Mouse (Mus musculus) left cerebral cortex, postnatal 4 days (tissue): ENCODE measurements around the gene Tnr. TPM values are rescaled to one million over a fixed set of nuclear protein-coding genes. Genes with fewer than 3 reads are reported as not detected.

Experiments
- DNase-seq: peaks from one replicate; pipeline ENCODE4 v3.0.0-alpha.2; 2022
- intact Hi-C: fragments of 180-260 bp; cut with DNase I; formaldehyde crosslinking; loops from one replicate; pipeline ENCODE4 v1.15.1; 2025
- total RNA-seq, 2 experiments: library from RNA; stranded (reverse); gene quantifications; 2 replicates each; pipeline ENCODE4 v1.2.3; 2021

The Tnr gene
- total RNA-seq, 2 experiments from 2014 or later: 72.5 to 90.4 TPM

- peak; percentile 64 for DNase-seq
- intact Hi-C loops: no loop called here
Observed at GRCm38 (mm10) chr1:159773671-159774070, 250.1 kb downstream of the Tnr start.

- DNase-seq: no peak
- intact Hi-C loops: no loop called here
Observed at GRCm38 (mm10) chr1:159775168-159775567, 251.6 kb downstream of the Tnr start.

GRCm38 (mm10) chr1:159777107-159777506 is 253.5 kb downstream of the Tnr start:
- DNase-seq: no peak
- intact Hi-C loops: no loop called here

GRCm38 (mm10) chr1:159779424-159779823 is 255.9 kb downstream of the Tnr start:
- DNase-seq: no peak
- intact Hi-C loops: no loop called here

GRCm38 (mm10) chr1:159783842-159784241 is 260.3 kb downstream of the Tnr start:
- intact Hi-C loops: no loop called here
- peak; percentile 39 for DNase-seq

GRCm38 (mm10) chr1:159788312-159788711 is 264.7 kb downstream of the Tnr start:
- intact Hi-C loops: no loop called here
- no peak for DNase-seq

- no peak for DNase-seq
- intact Hi-C loops: no loop called here
Observed at GRCm38 (mm10) chr1:159792546-159792945, 269.0 kb downstream of the Tnr start.

GRCm38 (mm10) chr1:159796021-159796420 is 272.5 kb downstream of the Tnr start:
- intact Hi-C loops: no loop called here
- no peak for DNase-seq

GRCm38 (mm10) chr1:159800366-159800765 is 276.8 kb downstream of the Tnr start:
- DNase-seq: peak; percentile 3
- intact Hi-C loops: no loop called here

- intact Hi-C loops: no loop called here
Observed at GRCm38 (mm10) chr1:159801753-159802152, 278.2 kb downstream of the Tnr start.

GRCm38 (mm10) chr1:159803711-159804110 is 280.1 kb downstream of the Tnr start:
- intact Hi-C loops: no loop called here
- no peak for DNase-seq

More at GRCm38 (mm10) chr1:159801753-159802152, 278.2 kb downstream of the Tnr start:
- DNase-seq: no peak

- intact Hi-C loops: no loop called here
- DNase-seq: no peak
Observed at GRCm38 (mm10) chr1:159809493-159809892, 285.9 kb downstream of the Tnr start.

GRCm38 (mm10) chr1:159811805-159812204 is 288.2 kb downstream of the Tnr start:
- no peak for DNase-seq
- intact Hi-C loops: no loop called here

- no peak for DNase-seq
- intact Hi-C loops: no loop called here
Observed at GRCm38 (mm10) chr1:159812820-159813411, 289.3 kb downstream of the Tnr start.

- intact Hi-C loops: no loop called here
- no peak for DNase-seq
Observed at GRCm38 (mm10) chr1:159814348-159814747, 290.8 kb downstream of the Tnr start.

- intact Hi-C loops: no loop called here
- DNase-seq: peak; percentile 2
Observed at GRCm38 (mm10) chr1:159816614-159817371, 293.2 kb downstream of the Tnr start.

- intact Hi-C loops: no loop called here
- DNase-seq: peak; percentile 70
Observed at GRCm38 (mm10) chr1:159819511-159819910, 295.9 kb downstream of the Tnr start.

- intact Hi-C loops: no loop called here
- no peak for DNase-seq
Observed at GRCm38 (mm10) chr1:159822416-159822815, 298.8 kb downstream of the Tnr start.

GRCm38 (mm10) chr1:159828531-159828930 is 305.0 kb downstream of the Tnr start:
- intact Hi-C loops: no loop called here
- DNase-seq: no peak

- intact Hi-C loops: no loop called here
- DNase-seq: no peak
Observed at GRCm38 (mm10) chr1:159833165-159833564, 309.6 kb downstream of the Tnr start.

GRCm38 (mm10) chr1:159833646-159834338 is 310.2 kb downstream of the Tnr start:
- no peak for DNase-seq
- intact Hi-C loops: no loop called here

- DNase-seq: no peak
- intact Hi-C loops: no loop called here
Observed at GRCm38 (mm10) chr1:159835126-159835525, 311.6 kb downstream of the Tnr start.
